ENCODE assay signal across 8 mouse cellular contexts in genomic region chr6:122296918-122297278, GRCm38 (mm10). TPM values are rescaled to one million over a fixed set of nuclear protein-coding genes. Genes with fewer than 3 reads are reported as not detected.
DNase-seq lines count a peak whose midpoint lies in the region; ATAC-seq and TF ChIP-seq lines count a peak whose summit lies in the region.

No protein-coding gene starts in this region.

- H3K9ac ChIP-seq in kidney, postnatal 0 days (ENCODE audit: low read depth, low read length): peak overlapping the region; percentile 54
- H3K9ac ChIP-seq in embryonic facial prominence, embryonic 13.5 days: peak overlapping the region; percentile 76

- no peak for TF ChIP-seq POLR2A in myocyte (IDR thresholded peaks at IDR 0.05; ENCODE audit: insufficient read length, low read depth)

- no peak for ATAC-seq in kidney, postnatal 0 days (replicated peaks; ENCODE audit: low FRiP score, low read depth)
- no peak for ATAC-seq in embryonic facial prominence, embryonic 13.5 days (ENCODE audit: insufficient number of reproducible peaks, insufficient read depth, low FRiP score, low TSS enrichment, low read depth)
- ATAC-seq in erythroid progenitor cell, adult 5-6 weeks (replicated peaks; ENCODE audit: low FRiP score, poor library complexity, severe bottlenecking): no peak

- H3K4me1 ChIP-seq in kidney, postnatal 0 days (replicated peaks; ENCODE audit: insufficient read depth, low read length): no peaks in the 10 kb centered on the region
- peaks cover 9% of the 10 kb centered on the region for H3K4me1 ChIP-seq in embryonic facial prominence, embryonic 13.5 days

- H3K27ac ChIP-seq in kidney, postnatal 0 days: peak overlapping the region; percentile 71; the same call in 1 of the 2 replicates
- H3K27ac ChIP-seq in embryonic facial prominence, embryonic 13.5 days: no peak overlapping the region

- peak overlapping the region; percentile 77 for H3K4me2 ChIP-seq in kidney, postnatal 0 days (ENCODE audit: low read length)
- H3K4me2 ChIP-seq in embryonic facial prominence, embryonic 13.5 days: peak overlapping the region; percentile 69
- peak overlapping the region; percentile 67 for H3K4me2 ChIP-seq in myocyte (ENCODE audit: low read depth)

- no peak overlapping the region for H3ac ChIP-seq in myocyte (ENCODE audit: control insufficient read depth, insufficient read length)

- no peaks in the 10 kb centered on the region for H3K27me3 ChIP-seq in kidney, postnatal 0 days (ENCODE audit: insufficient read depth, low read length)
- H3K27me3 ChIP-seq in embryonic facial prominence, embryonic 13.5 days: no peaks in the 10 kb centered on the region
- H3K27me3 ChIP-seq in myocyte (ENCODE audit: control insufficient read depth, insufficient read depth, insufficient read length): no peaks in the 10 kb centered on the region

- H3K9me3 ChIP-seq in kidney, postnatal 0 days (replicated peaks; ENCODE audit: low read length): no peaks in the 10 kb centered on the region
- H3K9me3 ChIP-seq in embryonic facial prominence, embryonic 13.5 days: no peaks in the 10 kb centered on the region

- WGBS in kidney, postnatal 0 days: 31% methylated on average over 3 of the region's 3 CpGs
- WGBS in embryonic facial prominence, embryonic 13.5 days: 34% methylated on average over 3 of the region's 3 CpGs

- no peaks in the 10 kb centered on the region for H3K79me2 ChIP-seq in myocyte (ENCODE audit: control insufficient read depth, insufficient read depth)

- no peak for DNase-seq in kidney, postnatal 0 days (ENCODE audit: low spot score)
- no peak for DNase-seq in kidney, postnatal 4 days
- DNase-seq in induced T-regulatory cell, adult 2 months (ENCODE audit: low read depth): peak; percentile 40
- DNase-seq in cerebellum, adult 9-11 months: no peak
- DNase-seq in adrenal gland, postnatal 25 days: no peak

- TF ChIP-seq CTCF in kidney, postnatal 0 days (IDR thresholded peaks at IDR 0.05; ENCODE audit: low read depth): no peak

- H3K36me3 ChIP-seq in kidney, postnatal 0 days (ENCODE audit: insufficient read depth, low read length): no peaks in the 10 kb centered on the region
- no peaks in the 10 kb centered on the region for H3K36me3 ChIP-seq in embryonic facial prominence, embryonic 13.5 days
- H3K36me3 ChIP-seq in myocyte (ENCODE audit: control insufficient read depth, insufficient read depth): no peaks in the 10 kb centered on the region

- peak overlapping the region; percentile 54 for H3K4me3 ChIP-seq in kidney, postnatal 0 days (replicated peaks; ENCODE audit: low read depth, low read length)
- peak overlapping the region; percentile 53 for H3K4me3 ChIP-seq in embryonic facial prominence, embryonic 13.5 days
- peak overlapping the region; percentile 22 for H3K4me3 ChIP-seq in myocyte

TF ChIP-seq in myocyte, 11 proteins besides CTCF, POLR2A, EP300 and RAD21:
- TF ChIP-seq USF1 (IDR thresholded peaks at IDR 0.05; ENCODE audit: low read depth) (no peak), CEBPB (IDR thresholded peaks at IDR 0.05; ENCODE audit: insufficient read depth, poor library complexity, severe bottlenecking) (no peak), TCF3 (IDR thresholded peaks at IDR 0.05; ENCODE audit: insufficient read length, low read depth) (no peak), MYOD1 (IDR thresholded peaks at IDR 0.05; ENCODE audit: control insufficient read depth in 1 of 3, insufficient read length in 2 of 3, low read depth in 2 of 3) (no peak), MAX (IDR thresholded peaks at IDR 0.05; ENCODE audit: low read depth) (no peak), TCF12 (IDR thresholded peaks at IDR 0.05; ENCODE audit: insufficient read depth, poor library complexity, severe bottlenecking) (no peak), REST (IDR thresholded peaks at IDR 0.05; ENCODE audit: insufficient read depth, insufficient read length) (no peak), MYOG (IDR thresholded peaks at IDR 0.05; ENCODE audit: control insufficient read depth in 1 of 3, insufficient read depth in 1 of 3, insufficient read length in 2 of 3, low read depth in 2 of 3) (no peak), E2F4 (IDR thresholded peaks at IDR 0.05; ENCODE audit: insufficient read depth) (no peak), SRF (IDR thresholded peaks at IDR 0.05; ENCODE audit: control insufficient read depth, insufficient read length, low read depth) (no peak)

RNA-seq across cellular contexts. Expression of gene M6pr, which starts 11.6 kb away (rescaled TPM):
- polyA plus RNA-seq in kidney, postnatal 0 days (2015; fragmentation: Nextera tagmentation; extraction: Ambion mirVana): 130 and 138 TPM in 2 replicates
- 75.7 and 76.7 TPM in 2 replicates for polyA plus RNA-seq in embryonic facial prominence, embryonic 13.5 days (2015; fragmentation: Nextera tagmentation; extraction: Ambion mirVana)
- polyA plus RNA-seq in myocyte (2012; fragmentation: generic; extraction: Trizol): 58.8 TPM
- total RNA-seq in erythroid progenitor cell, adult 5-6 weeks (2015; ENCODE audit: low replicate concordance): 48.2 and 50.8 TPM in 2 replicates
- 74.6 and 75.7 TPM in 2 replicates for total RNA-seq in erythroid progenitor cell, adult 5-6 weeks (2017; ENCODE audit: low replicate concordance)
- 159 and 168 TPM in 2 replicates for total RNA-seq in adrenal gland, postnatal 25 days (2021)

RNA-seq across cellular contexts. Expression of gene Klrg1, which starts 14.2 kb away (rescaled TPM):
- 0.08 TPM in 1 of 2 replicates, not detected in the other for polyA plus RNA-seq in kidney, postnatal 0 days (2015; fragmentation: Nextera tagmentation; extraction: Ambion mirVana)
- polyA plus RNA-seq in embryonic facial prominence, embryonic 13.5 days (2015; fragmentation: Nextera tagmentation; extraction: Ambion mirVana): not detected in 2 replicates
- not detected for polyA plus RNA-seq in myocyte (2012; fragmentation: generic; extraction: Trizol)
- total RNA-seq in erythroid progenitor cell, adult 5-6 weeks (2015; ENCODE audit: low replicate concordance): 0.72 TPM in 1 of 2 replicates, not detected in the other
- not detected in 2 replicates for total RNA-seq in erythroid progenitor cell, adult 5-6 weeks (2017; ENCODE audit: low replicate concordance)
- not detected in 2 replicates for total RNA-seq in adrenal gland, postnatal 25 days (2021)

RNA-seq across cellular contexts. Expression of gene Phc1, which starts 43.5 kb away (rescaled TPM):
- 13.6 and 14.0 TPM in 2 replicates for polyA plus RNA-seq in kidney, postnatal 0 days (2015; fragmentation: Nextera tagmentation; extraction: Ambion mirVana)
- 24.5 and 25.8 TPM in 2 replicates for polyA plus RNA-seq in embryonic facial prominence, embryonic 13.5 days (2015; fragmentation: Nextera tagmentation; extraction: Ambion mirVana)
- polyA plus RNA-seq in myocyte (2012; fragmentation: generic; extraction: Trizol): 15.5 TPM
- 2.2 and 8.0 TPM in 2 replicates for total RNA-seq in erythroid progenitor cell, adult 5-6 weeks (2015; ENCODE audit: low replicate concordance)
- 1.0 and 1.4 TPM in 2 replicates for total RNA-seq in erythroid progenitor cell, adult 5-6 weeks (2017; ENCODE audit: low replicate concordance)
- 17.9 and 29.8 TPM in 2 replicates for total RNA-seq in adrenal gland, postnatal 25 days (2021)
